Mouse (Mus musculus): Measurements from ENCODE around the gene Smbd1.

- TF ChIP-seq E2F4 (IDR thresholded peaks at IDR 0.05; ENCODE audit: insufficient replicate concordance, low read depth, low read length): no peak
- TF ChIP-seq SIN3A (IDR thresholded peaks at IDR 0.05; ENCODE audit: low read length): no peak
- TF ChIP-seq CTCF (conservative IDR thresholded peaks at IDR 0.05 in 1 of 2, IDR thresholded peaks at IDR 0.05 in 1 of 2; ENCODE audit: low read depth in 2 of 2, low read length in 2 of 2): no peak
These were observed 13.4 kb downstream of the Smbd1 start for GRCm38 (mm10) chr16:32796676-32797425.
